Mouse (Mus musculus) liver, embryonic 12.5 days (tissue): Measurements from ENCODE around the gene Tubgcp4. TPM values are rescaled to one million over a fixed set of nuclear protein-coding genes. Genes with fewer than 3 reads are reported as not detected.

Source experiments
- ATAC-seq: fragments of 200-750 bp; cut with Nextera tagmentation; 2 replicates; pipeline ENCODE4 v1.8.0; 2017; ENCODE audit warnings: moderate number of reproducible peaks, mild to moderate bottlenecking, moderate library complexity
- H3K27ac ChIP-seq: fragments of 300-500 bp; sonication (generic); 2 replicates; pipeline ENCODE4 v1.5.1; 2016; ENCODE audit warnings: mild to moderate bottlenecking
- H3K27me3 ChIP-seq: fragments of 300-500 bp; sonication (generic); replicated peaks from 2 replicates; pipeline ENCODE4 v1.6.1; 2016; ENCODE audit warnings: mild to moderate bottlenecking, moderate library complexity
- H3K36me3 ChIP-seq: fragments of 300-500 bp; sonication (generic); 2 replicates; pipeline ENCODE4 v1.6.1; 2016; ENCODE audit warnings: mild to moderate bottlenecking, moderate library complexity
- H3K4me1 ChIP-seq: fragments of 300-500 bp; sonication (generic); 2 replicates; pipeline ENCODE4 v1.6.1; 2016
- H3K4me2 ChIP-seq: fragments of 300-500 bp; sonication (generic); 2 replicates; pipeline ENCODE4 v1.6.1; 2016; ENCODE audit warnings: mild to moderate bottlenecking, moderate library complexity
- H3K4me3 ChIP-seq: fragments of 300-500 bp; sonication (generic); 2 replicates; pipeline ENCODE4 v1.5.1; 2016; ENCODE audit warnings: mild to moderate bottlenecking, moderate library complexity
- H3K9ac ChIP-seq: fragments of 300-500 bp; sonication (generic); 2 replicates; pipeline ENCODE4 v1.6.1; 2016; ENCODE audit warnings: mild to moderate bottlenecking, moderate library complexity
- H3K9me3 ChIP-seq: fragments of 300-500 bp; sonication (generic); replicated peaks from 2 replicates; pipeline ENCODE4 v1.6.1; 2016; ENCODE audit warnings: mild to moderate bottlenecking, moderate library complexity
- WGBS: fragments of 180-500 bp; shearing (Covaris S2); methylation state at CpG from one replicate; pipeline ENCODE4 v1.1.7; 2016; ENCODE audit not compliant: insufficient replicate concordance; 5-methylcytosine and 5-hydroxymethylcytosine counted together
- polyA plus RNA-seq: library from polyadenylated mRNA; unstranded; fragments of >200 nt; fragmentation: Nextera tagmentation; extraction: Ambion mirVana; gene quantifications from 2 replicates; pipeline ENCODE4 v1.2.1, GENCODE M21; 2016

Tubgcp4 gene
- polyA plus RNA-seq, 1 experiment from 2014 or later = 37.8 TPM

GRCm38 (mm10) chr2:121149679-121150078 lies 20.8 kb upstream of the Tubgcp4 start:
- no peak for ATAC-seq

GRCm38 (mm10) chr2:121153100-121153499 lies 17.4 kb upstream of the Tubgcp4 start:
- Histone ChIP-seq H3K36me3 (peaks cover 57% of the 10 kb centered on the region), H3K9ac (no peak overlapping the region), H3K27ac (no peak overlapping the region), H3K27me3 (no peaks in the 10 kb centered on the region), H3K4me2 (no peak overlapping the region), H3K4me3 (no peak overlapping the region), H3K4me1 (peaks cover 5% of the 10 kb centered on the region; the same call in 1 of the 2 replicates), H3K9me3 (no peaks in the 10 kb centered on the region)
- ATAC-seq = no peak
- WGBS = 69% methylated on average over 3 of the region's 3 CpGs

More at GRCm38 (mm10) chr2:121149679-121150078, 20.8 kb upstream of the Tubgcp4 start:
- Histone ChIP-seq H3K36me3 (peaks cover 61% of the 10 kb centered on the region), H3K4me2 (no peak overlapping the region), H3K27ac (no peak overlapping the region), H3K4me3 (no peak overlapping the region), H3K27me3 (no peaks in the 10 kb centered on the region), H3K4me1 (peaks cover 5% of the 10 kb centered on the region; the same call in 1 of the 2 replicates), H3K9me3 (no peaks in the 10 kb centered on the region), H3K9ac (no peak overlapping the region)
- 53% methylated on average over 5 of the region's 5 CpGs for WGBS

- Histone ChIP-seq H3K27me3 (no peaks in the 10 kb centered on the region), H3K27ac (no peak overlapping the region), H3K36me3 (peaks cover 37% of the 10 kb centered on the region), H3K4me2 (peak overlapping the region; percentile 77), H3K9me3 (no peaks in the 10 kb centered on the region), H3K4me3 (peak overlapping the region; percentile 87), H3K9ac (peak overlapping the region; percentile 87), H3K4me1 (peaks cover 38% of the 10 kb centered on the region)
- no peak for ATAC-seq
- WGBS = 64% methylated on average over 4 of the region's 4 CpGs
Observed at GRCm38 (mm10) chr2:121169173-121169572, 1.3 kb upstream of the Tubgcp4 start.

GRCm38 (mm10) chr2:121169902-121170301 lies 552 bp upstream of the Tubgcp4 start:
- Histone ChIP-seq H3K9me3 (no peaks in the 10 kb centered on the region), H3K36me3 (peaks cover 39% of the 10 kb centered on the region), H3K4me1 (peaks cover 38% of the 10 kb centered on the region), H3K4me2 (peak overlapping the region; percentile 77), H3K27me3 (no peaks in the 10 kb centered on the region), H3K27ac (peak overlapping the region; percentile 92), H3K9ac (peak overlapping the region; percentile 87), H3K4me3 (peak overlapping the region; percentile 87)
- WGBS = 8% methylated on average over 9 of the region's 9 CpGs
- no peak for ATAC-seq

GRCm38 (mm10) chr2:121170980-121171742 lies 707 bp downstream of the Tubgcp4 start, which contains the start of gene Zscan29:
TSS of gene Zscan29 (minus strand) at chr2:121171125.
- WGBS = under 1% methylated on average over 66 of the region's 66 CpGs
- Histone ChIP-seq H3K4me3 (peak within 1 kb of the TSS; percentile 87), H3K9ac (peak within 1 kb of the TSS; percentile 87), H3K27me3 (no peaks in the 10 kb centered on the region), H3K36me3 (peaks cover 44% of the 10 kb centered on the region), H3K27ac (peak within 1 kb of the TSS; percentile 92), H3K9me3 (no peaks in the 10 kb centered on the region), H3K4me1 (peaks cover 38% of the 10 kb centered on the region), H3K4me2 (peak within 1 kb of the TSS; percentile 77)
- peak; percentile 96 for ATAC-seq

- H3K4me2 ChIP-seq = no peak overlapping the region
- no peaks in the 10 kb centered on the region for H3K27me3 ChIP-seq
- ATAC-seq = no peak
- H3K9me3 ChIP-seq = no peaks in the 10 kb centered on the region
- 74% methylated on average over 3 of the region's 3 CpGs for WGBS
- no peaks in the 10 kb centered on the region for H3K4me1 ChIP-seq
- H3K9ac ChIP-seq = no peak overlapping the region
- peaks cover 92% of the 10 kb centered on the region for H3K36me3 ChIP-seq
- H3K4me3 ChIP-seq = no peak overlapping the region
- H3K27ac ChIP-seq = no peak overlapping the region
Observed at GRCm38 (mm10) chr2:121178828-121179479, 8.5 kb downstream of the Tubgcp4 start.

- Histone ChIP-seq H3K9me3 (no peaks in the 10 kb centered on the region), H3K27ac (no peak overlapping the region), H3K4me3 (no peak overlapping the region), H3K36me3 (peaks cover 88% of the 10 kb centered on the region), H3K9ac (no peak overlapping the region), H3K4me1 (no peaks in the 10 kb centered on the region), H3K4me2 (no peak overlapping the region), H3K27me3 (no peaks in the 10 kb centered on the region)
- no peak for ATAC-seq
- WGBS = 88% methylated on average over 5 of the region's 5 CpGs
Observed at GRCm38 (mm10) chr2:121183431-121183830, 13.0 kb downstream of the Tubgcp4 start.

GRCm38 (mm10) chr2:121184142-121184541 lies 13.7 kb downstream of the Tubgcp4 start:
- Histone ChIP-seq H3K4me1 (no peaks in the 10 kb centered on the region), H3K36me3 (peaks cover 88% of the 10 kb centered on the region), H3K4me2 (no peak overlapping the region), H3K27me3 (no peaks in the 10 kb centered on the region), H3K9ac (no peak overlapping the region), H3K27ac (no peak overlapping the region), H3K9me3 (no peaks in the 10 kb centered on the region), H3K4me3 (no peak overlapping the region)
- no peak for ATAC-seq
- 89% methylated on average over 7 of the region's 7 CpGs for WGBS

- Histone ChIP-seq H3K27me3 (no peaks in the 10 kb centered on the region), H3K4me3 (no peak overlapping the region), H3K36me3 (peaks cover 93% of the 10 kb centered on the region), H3K27ac (no peak overlapping the region), H3K4me1 (no peaks in the 10 kb centered on the region), H3K4me2 (no peak overlapping the region), H3K9me3 (no peaks in the 10 kb centered on the region), H3K9ac (no peak overlapping the region)
- ATAC-seq = no peak
- WGBS = 68% methylated on average over 1 of the region's 1 CpGs
Observed at GRCm38 (mm10) chr2:121188530-121188929, 18.1 kb downstream of the Tubgcp4 start.

GRCm38 (mm10) chr2:121195466-121195865 lies 25.0 kb downstream of the Tubgcp4 start:
- no peak overlapping the region for H3K27ac ChIP-seq
- no peak overlapping the region for H3K4me3 ChIP-seq
- no peaks in the 10 kb centered on the region for H3K4me1 ChIP-seq
- no peaks in the 10 kb centered on the region for H3K9me3 ChIP-seq
- no peak overlapping the region for H3K9ac ChIP-seq
- ATAC-seq = no peak
- 86% methylated on average over 9 of the region's 9 CpGs for WGBS
- H3K4me2 ChIP-seq = no peak overlapping the region
- peaks cover 98% of the 10 kb centered on the region for H3K36me3 ChIP-seq
- H3K27me3 ChIP-seq = no peaks in the 10 kb centered on the region

- H3K36me3 ChIP-seq = peaks cover 91% of the 10 kb centered on the region
- no peak overlapping the region for H3K4me2 ChIP-seq
- WGBS = 85% methylated on average over 17 of the region's 17 CpGs
- H3K4me1 ChIP-seq = peaks cover 8% of the 10 kb centered on the region
- no peaks in the 10 kb centered on the region for H3K9me3 ChIP-seq
- H3K4me3 ChIP-seq = no peak overlapping the region
- H3K27ac ChIP-seq = no peak overlapping the region
- no peak for ATAC-seq
- H3K9ac ChIP-seq = no peak overlapping the region
- no peaks in the 10 kb centered on the region for H3K27me3 ChIP-seq
Observed at GRCm38 (mm10) chr2:121204276-121204675, 33.8 kb downstream of the Tubgcp4 start.

- peaks cover 8% of the 10 kb centered on the region for H3K4me1 ChIP-seq
- peaks cover 89% of the 10 kb centered on the region for H3K36me3 ChIP-seq
- WGBS = 64% methylated on average over 3 of the region's 3 CpGs
- no peak overlapping the region for H3K4me3 ChIP-seq
- no peak overlapping the region for H3K4me2 ChIP-seq
- H3K9me3 ChIP-seq = no peaks in the 10 kb centered on the region
- peak; percentile 60; the same call in 1 of the 2 replicates for ATAC-seq
- H3K9ac ChIP-seq = no peak overlapping the region
- no peak overlapping the region for H3K27ac ChIP-seq
- no peaks in the 10 kb centered on the region for H3K27me3 ChIP-seq
Observed at GRCm38 (mm10) chr2:121206541-121206940, 36.1 kb downstream of the Tubgcp4 start.
